Mouse (Mus musculus) bone marrow macrophage, adult 2 months (primary cell): ENCODE results near the gene Arfgap3.

Experiments
- CTCF ChIP-seq: IDR thresholded peaks from 2 replicates; pipeline ENCODE4 v1.5.1; 2012; ENCODE audit warnings: low read depth, mild to moderate bottlenecking, low read length, moderate library complexity
- POLR2A ChIP-seq: IDR thresholded peaks from 2 replicates; pipeline ENCODE4 v1.6.1; 2012; ENCODE audit warnings: mild to moderate bottlenecking, low read depth, low read length, borderline replicate concordance

- no peak for TF ChIP-seq CTCF
- no peak for TF ChIP-seq POLR2A
Measured at GRCm38 (mm10) chr15:83314914-83315313, 35.1 kb downstream of the Arfgap3 start.
